Mouse (Mus musculus): Measurements from ENCODE around the gene Serpina3k. TPM values are rescaled to one million over a fixed set of nuclear protein-coding genes. Genes with fewer than 3 reads are reported as not detected.

Gene Serpina3k
- polyA plus RNA-seq, 1 experiment from 2014 or later: not detected

Other genes with a start within 250 kb of the Serpina3k start
- gene Serpina5, start 237.4 kb upstream of the Serpina3k start, polyA plus RNA-seq (2016; fragmentation: Nextera tagmentation; extraction: Ambion mirVana): not detected in 2 replicates
- gene Serpina3a, start 225.8 kb upstream of the Serpina3k start, polyA plus RNA-seq (2016; fragmentation: Nextera tagmentation; extraction: Ambion mirVana): not detected in 2 replicates
- not detected in 2 replicates for gene Serpina3b, start 210.5 kb upstream of the Serpina3k start, polyA plus RNA-seq (2016; fragmentation: Nextera tagmentation; extraction: Ambion mirVana)
- gene Serpina3c, start 184.6 kb upstream of the Serpina3k start, polyA plus RNA-seq (2016; fragmentation: Nextera tagmentation; extraction: Ambion mirVana): not detected in 2 replicates
- gene Serpina3f, start 123.9 kb upstream of the Serpina3k start, polyA plus RNA-seq (2016; fragmentation: Nextera tagmentation; extraction: Ambion mirVana): 0.11 and 0.32 TPM in 2 replicates
- 0.11 TPM in 1 of 2 replicates, not detected in the other for gene Serpina3g, start 102.2 kb upstream of the Serpina3k start, polyA plus RNA-seq (2016; fragmentation: Nextera tagmentation; extraction: Ambion mirVana)
- not detected in 2 replicates for gene Serpina3i, start 75.4 kb upstream of the Serpina3k start, polyA plus RNA-seq (2016; fragmentation: Nextera tagmentation; extraction: Ambion mirVana)
- gene Serpina3j, start 23.9 kb upstream of the Serpina3k start, polyA plus RNA-seq (2016; fragmentation: Nextera tagmentation; extraction: Ambion mirVana): not detected in 2 replicates
- gene Serpina3m, start within 50 bp of the Serpina3k start, polyA plus RNA-seq (2016; fragmentation: Nextera tagmentation; extraction: Ambion mirVana): not detected in 2 replicates
- not detected in 2 replicates for gene Serpina3n, start 68.2 kb downstream of the Serpina3k start, polyA plus RNA-seq (2016; fragmentation: Nextera tagmentation; extraction: Ambion mirVana)
- gene Gsc, start 134.8 kb downstream of the Serpina3k start, polyA plus RNA-seq (2016; fragmentation: Nextera tagmentation; extraction: Ambion mirVana): 2.2 and 2.9 TPM in 2 replicates

Data from forebrain, embryonic 10.5 days (tissue).